Mouse (Mus musculus) olfactory bulb, adult 2 months (tissue): ENCODE measurements around the gene Mecr.

ENCODE experiments used
- CTCF ChIP-seq: fragments of 200-500 bp; IDR thresholded peaks from 2 replicates; pipeline ENCODE4 v1.5.1; 2012; ENCODE audit warnings: low read depth, mild to moderate bottlenecking, low read length, moderate library complexity; ENCODE audit not compliant: insufficient read depth
- POLR2A ChIP-seq: fragments of 200-500 bp; IDR thresholded peaks from 2 replicates; pipeline ENCODE4 v1.6.1; 2012; ENCODE audit warnings: mild to moderate bottlenecking, low read depth, low read length, moderate library complexity; ENCODE audit not compliant: insufficient read depth

DNA sequence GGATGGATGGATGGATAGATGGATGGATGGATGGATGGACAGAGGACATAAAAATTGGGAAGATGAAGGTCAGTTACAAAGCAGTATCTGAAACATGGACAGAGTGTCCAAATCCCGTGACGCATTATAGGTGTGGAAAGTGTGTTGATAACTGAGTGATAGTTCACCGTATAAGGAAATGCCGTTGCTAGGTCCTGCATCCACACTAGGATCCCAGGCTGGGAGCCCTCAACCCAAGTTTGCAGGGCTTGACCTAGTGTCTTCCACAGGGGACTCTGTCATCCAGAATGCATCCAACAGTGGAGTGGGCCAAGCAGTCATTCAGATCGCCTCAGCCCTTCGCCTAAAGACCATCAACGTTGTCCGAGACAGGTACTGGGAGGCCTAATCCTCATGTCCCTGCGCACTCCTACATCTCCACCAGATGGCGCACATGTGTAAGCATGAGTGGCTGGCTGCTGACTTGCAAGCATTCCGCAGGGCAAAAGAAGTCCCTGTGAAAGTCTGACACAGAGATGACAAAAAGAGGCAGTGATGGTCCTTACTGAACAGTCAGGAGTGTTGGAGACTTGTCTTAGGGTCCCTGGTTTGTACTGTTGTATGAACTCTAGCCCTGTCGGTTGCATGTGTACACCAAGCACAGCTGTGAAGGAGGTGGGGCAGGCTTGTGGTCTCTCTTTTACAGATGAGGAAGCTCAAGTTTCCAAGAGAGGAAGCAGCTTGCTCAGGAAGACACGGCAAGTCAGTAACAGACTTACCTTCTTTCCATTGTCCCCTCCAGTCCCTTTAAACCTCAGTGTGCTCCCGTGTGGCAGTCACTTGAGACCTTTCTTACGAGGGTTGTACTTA, 17.4 kb downstream of the Mecr start:
- no peak for TF ChIP-seq POLR2A
- peak; percentile 83 for TF ChIP-seq CTCF
